Comparison of ENCODE assay signal across 22 mouse cellular contexts in the genomic region with DNA sequence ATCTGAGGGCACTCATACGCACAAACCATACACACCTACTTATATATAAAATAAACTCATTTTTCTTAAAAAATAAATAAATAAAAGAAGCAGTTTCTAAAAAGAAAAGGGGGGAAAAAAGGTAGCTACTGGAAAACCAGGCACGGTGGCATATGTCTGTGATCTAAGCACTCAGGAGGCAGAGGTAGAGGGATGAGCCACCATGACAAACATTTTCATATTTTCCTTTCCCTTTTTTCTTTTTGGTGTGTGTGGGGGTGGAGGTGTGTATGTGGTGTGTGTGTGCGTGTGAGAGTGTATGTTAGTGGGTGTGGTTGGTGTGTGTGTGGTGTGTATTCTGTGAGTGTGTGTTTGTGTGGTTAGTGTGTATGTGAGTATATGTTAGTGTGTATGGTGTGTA. TPM values are rescaled to one million over a fixed set of nuclear protein-coding genes. Genes with fewer than 3 reads are reported as not detected.
DNase-seq lines count a peak whose midpoint lies in the region; ATAC-seq and TF ChIP-seq lines count a peak whose summit lies in the region.
"Had no signal": no experiment of that assay in that cellular context is flagged by ENCODE, and none has a peak within 500 bp of the region (broad histone marks: within the 10 kb centered on the region; RNA-seq: fewer than 3 reads in every experiment).

No protein-coding gene starts in this region.

- H3K4me1 ChIP-seq in MEL (ENCODE audit: control insufficient read depth in 1 of 2, insufficient read depth in 2 of 2, low read length in 2 of 2) = peaks cover 33 to 38% of the 10 kb centered on the region in 2 experiments
- peaks cover 20 to 35% of the 10 kb centered on the region in 2 experiments for H3K4me1 ChIP-seq in liver, embryonic 14.5 days (replicated peaks; ENCODE audit: control insufficient read depth in 2 of 2, insufficient read depth in 2 of 2, low read length in 1 of 2)
- H3K4me1 ChIP-seq in thymus, adult 2 months (replicated peaks; ENCODE audit: control insufficient read depth, insufficient read depth, low read length) = no peaks in the 10 kb centered on the region
- H3K4me1 ChIP-seq: forebrain, embryonic 15.5 days; hindbrain, embryonic 15.5 days had no signal

- ATAC-seq in erythroblast, adult 5-6 weeks (replicated peaks; ENCODE audit: low FRiP score, poor library complexity, severe bottlenecking) = peak; percentile 22; the same call in 1 of the 2 replicates
- peak; percentile 27; the same call in 1 of the 2 replicates for ATAC-seq in liver, embryonic 14.5 days (ENCODE audit: insufficient read depth)
- peak; percentile 22 for ATAC-seq in megakaryocyte progenitor cell, adult 5-6 weeks (replicated peaks; ENCODE audit: poor library complexity)
- ATAC-seq: forebrain, embryonic 15.5 days had no signal

- no peak for TF ChIP-seq CTCF in MEL (IDR thresholded peaks at IDR 0.05 in 2 of 3, conservative IDR thresholded peaks at IDR 0.05 in 1 of 3; ENCODE audit: control insufficient read depth in 1 of 3, insufficient read depth in 1 of 3, low read depth in 2 of 3, low read length in 3 of 3, poor library complexity in 1 of 3, severe bottlenecking in 1 of 3)
- no peak for TF ChIP-seq CTCF in liver, embryonic 14.5 days (IDR thresholded peaks at IDR 0.05; ENCODE audit: low read depth)
- TF ChIP-seq CTCF in thymus, adult 2 months (IDR thresholded peaks at IDR 0.05; ENCODE audit: borderline replicate concordance, control insufficient read depth, extremely low read depth, insufficient read depth, low read length, poor library complexity) = no peak

- H3K36me3 ChIP-seq in MEL (ENCODE audit: control insufficient read depth in 1 of 2, insufficient read depth in 2 of 2, low read length in 2 of 2) = peaks cover 0 to 44% of the 10 kb centered on the region in 2 experiments; a peak in 2 of 4 replicates
- H3K36me3 ChIP-seq in liver, embryonic 14.5 days (replicated peaks; ENCODE audit: control insufficient read depth, insufficient read depth, low read depth) = no peaks in the 10 kb centered on the region
- H3K36me3 ChIP-seq in thymus, adult 2 months (ENCODE audit: control insufficient read depth, insufficient read depth, low read length) = no peaks in the 10 kb centered on the region
- H3K36me3 ChIP-seq: embryonic facial prominence, embryonic 10.5 days; forebrain, embryonic 15.5 days; heart, embryonic 12.5 days; hindbrain, embryonic 15.5 days had no signal

- no peak for TF ChIP-seq EP300 in MEL (IDR thresholded peaks at IDR 0.05; ENCODE audit: low read depth in 1 of 2, low read length in 2 of 2)
- TF ChIP-seq EP300 in liver, embryonic 14.5 days (IDR thresholded peaks at IDR 0.05; ENCODE audit: low read depth) = no peak

- peak overlapping the region; percentile 30 for H3K4me2 ChIP-seq in liver, embryonic 14.5 days (ENCODE audit: low read depth)
- H3K4me2 ChIP-seq: forebrain, embryonic 15.5 days; heart, embryonic 12.5 days; hindbrain, embryonic 15.5 days had no signal

- H3K9ac ChIP-seq in MEL (ENCODE audit: control insufficient read depth, low read depth, low read length, poor library complexity, severe bottlenecking) = peak overlapping the region; percentile 77
- H3K9ac ChIP-seq in liver, embryonic 14.5 days (replicated peaks) = peak overlapping the region; percentile 11; the same call in 1 of the 2 replicates
- H3K9ac ChIP-seq: forebrain, embryonic 15.5 days; heart, embryonic 12.5 days; hindbrain, embryonic 15.5 days had no signal

- peak overlapping the region; percentile 50 to 77 for H3K4me3 ChIP-seq in MEL (ENCODE audit: control insufficient read depth in 1 of 2, insufficient read depth in 1 of 2, low read depth in 2 of 2, low read length in 2 of 2)
- H3K4me3 ChIP-seq in liver, embryonic 14.5 days (ENCODE audit: insufficient read depth in 1 of 2, low read depth in 2 of 2, low read length in 2 of 2) = no peak overlapping the region
- no peak overlapping the region for H3K4me3 ChIP-seq in thymus, adult 2 months (ENCODE audit: control insufficient read depth, insufficient read depth, low read length)
- H3K4me3 ChIP-seq: embryonic facial prominence, embryonic 10.5 days; erythroblast, embryonic 14.5 days; forebrain, embryonic 15.5 days; heart, embryonic 12.5 days; hindbrain, embryonic 15.5 days had no signal

- 46% methylated on average over 3 of the region's 3 CpGs for WGBS in liver, embryonic 14.5 days (ENCODE audit: insufficient replicate concordance)
- 85% methylated on average over 3 of the region's 3 CpGs for WGBS in thymus, adult 2 months

- no peaks in the 10 kb centered on the region for H3K27me3 ChIP-seq in MEL (ENCODE audit: control insufficient read depth in 1 of 2, insufficient read depth in 2 of 2, low read length in 2 of 2)
- no peaks in the 10 kb centered on the region for H3K27me3 ChIP-seq in liver, embryonic 14.5 days (ENCODE audit: control insufficient read depth, insufficient read depth, low read length)
- H3K27me3 ChIP-seq in thymus, adult 2 months (ENCODE audit: control insufficient read depth, insufficient read depth, low read length) = no peaks in the 10 kb centered on the region
- H3K27me3 ChIP-seq: forebrain, embryonic 15.5 days; heart, embryonic 12.5 days; hindbrain, embryonic 15.5 days had no signal

- H3K79me2 ChIP-seq in MEL (ENCODE audit: control insufficient read depth, insufficient read depth, low read length, poor library complexity) = peaks cover 4% of the 10 kb centered on the region; the same call in 1 of the 2 replicates

- no peak for TF ChIP-seq RAD21 in MEL (IDR thresholded peaks at IDR 0.05; ENCODE audit: low read depth, low read length)

- H3K27ac ChIP-seq in MEL (ENCODE audit: control insufficient read depth, low read depth, low read length) = peak overlapping the region; percentile 100
- H3K27ac ChIP-seq in liver, embryonic 14.5 days = peak overlapping the region; percentile 70
- no peak overlapping the region for H3K27ac ChIP-seq in thymus, adult 2 months (ENCODE audit: control insufficient read depth, insufficient read depth, low read length)
- H3K27ac ChIP-seq: embryonic facial prominence, embryonic 10.5 days; forebrain, embryonic 15.5 days; hindbrain, embryonic 15.5 days had no signal

- no peak; a peak in 1 of 4 replicates for TF ChIP-seq POLR2A in MEL (IDR thresholded peaks at IDR 0.05; ENCODE audit: control insufficient read depth in 1 of 2, insufficient read depth in 1 of 2, low read depth in 1 of 2, low read length in 2 of 2, poor library complexity in 1 of 2)
- TF ChIP-seq POLR2A in thymus, adult 2 months (IDR thresholded peaks at IDR 0.05; ENCODE audit: control insufficient read depth, extremely low read depth, insufficient read depth, low read length, poor library complexity) = no peak

- DNase-seq in MEL (ENCODE audit: low read depth, low spot score) = peak; percentile 73
- no peak for DNase-seq in liver, embryonic 14.5 days (ENCODE audit: low read depth in 3 of 3, low spot score in 3 of 3)
- no peak for DNase-seq in layer of hippocampus, adult 8-10 months (ENCODE audit: low spot score in 2 of 2)
- no peak for DNase-seq in thymus, adult 2 months
- no peak for DNase-seq in layer of hippocampus, adult 11-12 months (ENCODE audit: low spot score)
- DNase-seq: adrenal gland, postnatal 10 days; cerebellum, adult 2 months; cerebellum, postnatal 10 days had no signal

- H3K9me3 ChIP-seq in MEL (replicated peaks; ENCODE audit: insufficient read depth, low read length) = no peaks in the 10 kb centered on the region
- no peaks in the 10 kb centered on the region for H3K9me3 ChIP-seq in liver, embryonic 14.5 days (ENCODE audit: control insufficient read depth, low read length)
- H3K9me3 ChIP-seq: embryonic facial prominence, embryonic 10.5 days; forebrain, embryonic 15.5 days; heart, embryonic 12.5 days; hindbrain, embryonic 15.5 days had no signal

TF ChIP-seq in MEL, 35 proteins besides CTCF, POLR2A, EP300 and RAD21:
- TF ChIP-seq POLR2AphosphoS2 (IDR thresholded peaks at IDR 0.05; ENCODE audit: low read length) = peak; percentile 54; the same call in 1 of the 2 replicates
- peak; percentile 96 for TF ChIP-seq CHD1 (IDR thresholded peaks at IDR 0.05; ENCODE audit: low read depth, low read length)
- TF ChIP-seq E2F4 (IDR thresholded peaks at IDR 0.05; ENCODE audit: borderline replicate concordance, low read depth, low read length) = no peak
- no peak for TF ChIP-seq BHLHE40 (IDR thresholded peaks at IDR 0.05; ENCODE audit: borderline replicate concordance, low read depth, low read length)
TF ChIP-seq in MEL: peak in this region for 2.

RNA-seq across cellular contexts. Expression of a gene that starts 5.9 kb away (rescaled TPM):
- total RNA-seq in MEL (2012; rRNA removed) = 5.0 and 6.7 TPM in 2 replicates
- polyA plus RNA-seq in MEL (2012; ENCODE audit: insufficient read depth in 1 of 2, insufficient read length in 2 of 2, low read depth in 1 of 2, low replicate concordance in 2 of 2, missing spikeins in 1 of 2) = 1 to 10 TPM in 1 of 2 experiments, not detected in 1; 4.4 TPM
- not detected in 2 replicates for total RNA-seq in erythroblast, adult 5-6 weeks (2015; ENCODE audit: low replicate concordance)
- 2.0 TPM in 1 of 2 replicates, not detected in the other for total RNA-seq in erythroblast, adult 5-6 weeks (2017; ENCODE audit: low replicate concordance)
- polyA plus RNA-seq in liver, embryonic 14.5 days (2012; rRNA removed) = 0.04 TPM in 1 of 2 replicates, not detected in the other
- 0.14 TPM in 1 of 2 replicates, not detected in the other for polyA plus RNA-seq in liver, embryonic 14.5 days (2014; fragmentation: Nextera tagmentation; extraction: Ambion mirVana)
- total RNA-seq in megakaryocyte progenitor cell, adult 5-6 weeks (2015) = not detected in 2 replicates
- total RNA-seq in megakaryocyte progenitor cell, adult 5-6 weeks (2017) = 0.14 TPM in 1 of 2 replicates, not detected in the other
- total RNA-seq in layer of hippocampus, adult 8-10 months (2022) = not detected
- polyA plus RNA-seq in thymus, adult 2 months (2012; rRNA removed) = not detected in 2 replicates
- total RNA-seq: adrenal gland, postnatal 10 days; gastrocnemius, adult 8-10 months; gastrocnemius, postnatal 4 days; heart, adult 8-10 months; heart, postnatal 25 days had no signal
- polyA plus RNA-seq: cerebellum, adult 2 months; embryonic facial prominence, embryonic 10.5 days; erythroblast, embryonic 14.5 days; forebrain, embryonic 11.5 days; forebrain, embryonic 15.5 days; heart, embryonic 16.5 days; hindbrain, embryonic 11.5 days; hindbrain, embryonic 15.5 days had no signal

RNA-seq across cellular contexts. Expression of a gene that starts 14.4 kb away (rescaled TPM):
- 217 and 231 TPM in 2 replicates for total RNA-seq in MEL (2012; rRNA removed)
- 100 to 1,000 TPM in 1 of 2 experiments, not detected in 1; 208 TPM for polyA plus RNA-seq in MEL (2012; ENCODE audit: insufficient read depth in 1 of 2, insufficient read length in 2 of 2, low read depth in 1 of 2, low replicate concordance in 2 of 2, missing spikeins in 1 of 2)
- total RNA-seq in erythroblast, adult 5-6 weeks (2015; ENCODE audit: low replicate concordance) = 16.9 and 46.1 TPM in 2 replicates
- 37.9 and 42.3 TPM in 2 replicates for total RNA-seq in erythroblast, adult 5-6 weeks (2017; ENCODE audit: low replicate concordance)
- polyA plus RNA-seq in liver, embryonic 14.5 days (2012; rRNA removed) = 37.5 and 58.5 TPM in 2 replicates
- polyA plus RNA-seq in liver, embryonic 14.5 days (2014; fragmentation: Nextera tagmentation; extraction: Ambion mirVana) = 83.5 and 92.8 TPM in 2 replicates
- 90.1 and 113 TPM in 2 replicates for total RNA-seq in megakaryocyte progenitor cell, adult 5-6 weeks (2015)
- 137 and 191 TPM in 2 replicates for total RNA-seq in megakaryocyte progenitor cell, adult 5-6 weeks (2017)
- total RNA-seq in layer of hippocampus, adult 8-10 months (2022) = 10 to 100 TPM; 46.4 to 50.7 (median 48.0) TPM
- 20.9 and 28.6 TPM in 2 replicates for polyA plus RNA-seq in thymus, adult 2 months (2012; rRNA removed)

Comparison
In these comparisons a context has a peak if more than half of its experiments do, and no peak if none do; other contexts are left out.
1. H3K4me3 ChIP-seq: peak in MEL (2 of 2); none in liver, embryonic 14.5 days (0 of 2) and thymus, adult 2 months (single experiment).
2. Peak in every context shown above with its lines, with median percentiles within 50 percentile points of each other: ATAC-seq.